Mouse (Mus musculus) ovary, adult 18-20 months (tissue): ENCODE results near the gene Zfp449.

Source experiments
- DNase-seq: peaks from one replicate; pipeline ENCODE4 v3.0.0; 2022; ENCODE audit warnings: low spot score, mixed read lengths

Gene Zfp449

GRCm38 (mm10) chrX:56346176-56346931 lies at the start of gene Zfp449:
Gene Zfp449, plus strand, starts transcription at chrX:56346400.
- peak; percentile 80 for DNase-seq

- no peak for DNase-seq
Measured at GRCm38 (mm10) chrX:56307597-56307996, 38.6 kb upstream of the Zfp449 start.

GRCm38 (mm10) chrX:56312813-56313212 lies 33.4 kb upstream of the Zfp449 start:
- no peak for DNase-seq

- DNase-seq, result no peak
Measured at GRCm38 (mm10) chrX:56322096-56322495, 24.1 kb upstream of the Zfp449 start.

- DNase-seq, result no peak
Measured at GRCm38 (mm10) chrX:56322731-56323130, 23.5 kb upstream of the Zfp449 start.

GRCm38 (mm10) chrX:56332046-56332445 lies 14.2 kb upstream of the Zfp449 start:
- no peak for DNase-seq

- DNase-seq, result no peak
Measured at GRCm38 (mm10) chrX:56340305-56340704, 5.9 kb upstream of the Zfp449 start.

- DNase-seq, result no peak
Measured at GRCm38 (mm10) chrX:56342921-56343320, 3.3 kb upstream of the Zfp449 start.

- DNase-seq, result peak; percentile 20
Measured at GRCm38 (mm10) chrX:56346932-56347253, 693 bp downstream of the Zfp449 start.

GRCm38 (mm10) chrX:56374431-56375128 lies 28.4 kb downstream of the Zfp449 start, which contains the start of gene Smim10l2a:
Gene Smim10l2a, plus strand, starts transcription at chrX:56374586.
- DNase-seq, result peak; percentile 67

GRCm38 (mm10) chrX:56380852-56381251 lies 34.7 kb downstream of the Zfp449 start:
- DNase-seq, result no peak

- no peak for DNase-seq
Measured at GRCm38 (mm10) chrX:56384142-56384541, 37.9 kb downstream of the Zfp449 start.

GRCm38 (mm10) chrX:56404646-56405045 lies 58.4 kb downstream of the Zfp449 start:
- no peak for DNase-seq

- no peak for DNase-seq
Measured at GRCm38 (mm10) chrX:56405482-56405881, 59.3 kb downstream of the Zfp449 start.

- no peak for DNase-seq
Measured at GRCm38 (mm10) chrX:56406128-56406527, 59.9 kb downstream of the Zfp449 start.
